Mouse (Mus musculus) small intestine, adult 2 months (tissue): ENCODE measurements around the gene Kctd2.

ENCODE experiments used
- CTCF ChIP-seq: fragments of 200-500 bp; IDR thresholded peaks from 2 replicates; pipeline ENCODE4 v1.5.1; 2012; ENCODE audit warnings: low read depth, mild to moderate bottlenecking, control low read depth, inconsistent platforms, low read length, moderate library complexity, mixed read lengths; ENCODE audit not compliant: insufficient replicate concordance, insufficient read length; ENCODE audit errors: extremely low read depth
- POLR2A ChIP-seq: fragments of 200-500 bp; IDR thresholded peaks from 2 replicates; pipeline ENCODE4 v1.6.1; 2012; ENCODE audit warnings: low read depth, mild to moderate bottlenecking, control low read depth, inconsistent platforms, low read length, moderate library complexity

- no peak for TF ChIP-seq CTCF
- peak; percentile 94 for TF ChIP-seq POLR2A
Observed at GRCm38 (mm10) chr11:115463397-115463796, 43.5 kb downstream of the Kctd2 start.
